ENCODE assay signal across 8 mouse cellular contexts in genomic region chr17:85688236-85688910, GRCm38 (mm10). TPM values are rescaled to one million over a fixed set of nuclear protein-coding genes. Genes with fewer than 3 reads are reported as not detected.
DNase-seq lines count a peak whose midpoint lies in the region; TF ChIP-seq lines count a peak whose summit lies in the region.

Gene Six2 (minus strand): TSS chr17:85688274.

- H3K4me1 ChIP-seq in heart, adult 2 months (ENCODE audit: control insufficient read depth, insufficient read depth, low read length) = no peaks in the 10 kb centered on the region

- H3K9ac ChIP-seq in heart, adult 2 months (ENCODE audit: low read depth, low read length) = no peak within 1 kb of the TSS

- H3K36me3 ChIP-seq in heart, adult 2 months (ENCODE audit: control insufficient read depth, insufficient read depth, low read length) = no peaks in the 10 kb centered on the region

- TF ChIP-seq POLR2A in heart, adult 2 months (IDR thresholded peaks at IDR 0.05; ENCODE audit: insufficient read depth, low read depth, low read length) = no peak

- WGBS in heart, adult 2 months = 2% methylated on average over 55 of the region's 55 CpGs

- no peak for TF ChIP-seq EP300 in heart, adult 2 months (IDR thresholded peaks at IDR 0.05; ENCODE audit: insufficient read depth, low read depth, low read length)

- intact Hi-C loops in heart, adult 2 months (cut with DNase I) = no loop called here

- no peak for TF ChIP-seq CTCF in heart, adult 2 months (IDR thresholded peaks at IDR 0.05)

- H3K4me3 ChIP-seq in heart, adult 2 months = peak within 1 kb of the TSS; percentile 43

- peak; percentile 82 for DNase-seq in R1 (ENCODE audit: low read depth, low spot score)
- peak; percentile 96 for DNase-seq in embryo, embryonic 10.5 days (ENCODE audit: low spot score)
- peak; percentile 69 to 73 for DNase-seq in heart, adult 2 months
- DNase-seq in kidney, postnatal 25 days = peak; percentile 13 to 51
- DNase-seq in mesoderm, embryonic 11.5 days (ENCODE audit: low read depth, low spot score) = peak; percentile 94
- no peak for DNase-seq in right cerebral cortex, adult 18-20 months
- no peak for DNase-seq in frontal cortex, postnatal 36 days (ENCODE audit: low spot score in 2 of 2)
- DNase-seq in layer of hippocampus, postnatal 14 days (ENCODE audit: low spot score in 2 of 2) = no peak

- no peaks in the 10 kb centered on the region for H3K79me2 ChIP-seq in heart, adult 2 months (replicated peaks; ENCODE audit: control insufficient read depth, insufficient read depth, low read length)

- H3K27ac ChIP-seq in heart, adult 2 months = peak within 1 kb of the TSS; percentile 27; the same call in 1 of the 2 replicates

- peaks cover 45% of the 10 kb centered on the region for H3K27me3 ChIP-seq in heart, adult 2 months (ENCODE audit: control insufficient read depth, insufficient read depth, low read length)

RNA-seq across cellular contexts. Expression of gene Six2, which starts in this region (rescaled TPM):
- under 1 TPM in 1 of 2 experiments, not detected in 1; 0.43 TPM for total RNA-seq in heart, adult 2 months (2021)
- polyA plus RNA-seq in heart, adult 2 months (2012; rRNA removed) = 0.18 and 0.35 TPM in 2 replicates
- total RNA-seq in layer of hippocampus, postnatal 14 days (2021) = under 1 TPM; 0.23 to 0.29 TPM

Comparison
In these comparisons a context has a peak if more than half of its experiments do, and no peak if none do; other contexts are left out.
1. Peak in DNase-seq, H3K4me3 ChIP-seq and H3K27ac ChIP-seq in heart, adult 2 months; RNA of the gene not detected or under 1 TPM.
2. DNase-seq: peak in R1 (single experiment), embryo, embryonic 10.5 days (single experiment), kidney, postnatal 25 days (2 of 2) and mesoderm, embryonic 11.5 days (single experiment); none in right cerebral cortex, adult 18-20 months (single experiment), frontal cortex, postnatal 36 days (0 of 2) and layer of hippocampus, postnatal 14 days (0 of 2).